Mouse (Mus musculus) heart, postnatal 14 days (tissue): Measurements from ENCODE around the gene Wdr61. TPM values are rescaled to one million over a fixed set of nuclear protein-coding genes. Genes with fewer than 3 reads are reported as not detected.
A peak's percentile ranks its signal among the peaks of the same experiment; 100 is the strongest.

ENCODE experiments used
- DNase-seq, 2 experiments: peaks; one replicate each; pipeline ENCODE4 v3.0.0; 2021 to 2022
- intact Hi-C: fragments of 180-260 bp; cut with DNase I; formaldehyde crosslinking; loops from one replicate; pipeline ENCODE4 v1.15.1; 2025
- microRNA-seq, 2 experiments: library from miRNA; unstranded; fragments of <30 nt; microRNA quantifications; one replicate each; pipeline ENCODE4 v1.2.0; 2021 to 2022
- total RNA-seq, 2 experiments: library from RNA; stranded (reverse); gene quantifications; 2 replicates each; pipeline ENCODE4 v1.2.3; 2021

Wdr61 gene
- total RNA-seq, 2 experiments from 2014 or later = 32.7 to 34.7 TPM

DNA sequence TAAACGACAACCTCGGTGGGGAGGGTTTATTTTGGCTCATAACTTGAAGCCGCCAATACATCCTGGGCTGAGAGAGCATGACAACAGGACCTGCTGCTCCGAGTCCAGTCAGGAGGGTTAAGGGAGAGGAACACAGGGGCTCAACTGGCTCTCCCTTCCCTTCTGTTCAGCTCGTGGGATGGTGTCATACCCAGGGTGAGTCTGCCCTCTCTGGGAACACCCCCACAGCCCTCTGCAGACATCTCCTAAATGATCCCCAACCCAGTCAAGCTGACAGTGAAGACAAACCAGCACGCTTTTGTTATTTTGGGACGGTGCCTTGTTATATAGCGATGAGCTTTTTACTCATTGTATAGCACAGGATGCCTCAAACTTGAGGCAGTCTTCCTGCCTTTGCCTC is 44.9 kb downstream of the Wdr61 start:
- intact Hi-C loops = no loop called here
- DNase-seq = no peak

DNA sequence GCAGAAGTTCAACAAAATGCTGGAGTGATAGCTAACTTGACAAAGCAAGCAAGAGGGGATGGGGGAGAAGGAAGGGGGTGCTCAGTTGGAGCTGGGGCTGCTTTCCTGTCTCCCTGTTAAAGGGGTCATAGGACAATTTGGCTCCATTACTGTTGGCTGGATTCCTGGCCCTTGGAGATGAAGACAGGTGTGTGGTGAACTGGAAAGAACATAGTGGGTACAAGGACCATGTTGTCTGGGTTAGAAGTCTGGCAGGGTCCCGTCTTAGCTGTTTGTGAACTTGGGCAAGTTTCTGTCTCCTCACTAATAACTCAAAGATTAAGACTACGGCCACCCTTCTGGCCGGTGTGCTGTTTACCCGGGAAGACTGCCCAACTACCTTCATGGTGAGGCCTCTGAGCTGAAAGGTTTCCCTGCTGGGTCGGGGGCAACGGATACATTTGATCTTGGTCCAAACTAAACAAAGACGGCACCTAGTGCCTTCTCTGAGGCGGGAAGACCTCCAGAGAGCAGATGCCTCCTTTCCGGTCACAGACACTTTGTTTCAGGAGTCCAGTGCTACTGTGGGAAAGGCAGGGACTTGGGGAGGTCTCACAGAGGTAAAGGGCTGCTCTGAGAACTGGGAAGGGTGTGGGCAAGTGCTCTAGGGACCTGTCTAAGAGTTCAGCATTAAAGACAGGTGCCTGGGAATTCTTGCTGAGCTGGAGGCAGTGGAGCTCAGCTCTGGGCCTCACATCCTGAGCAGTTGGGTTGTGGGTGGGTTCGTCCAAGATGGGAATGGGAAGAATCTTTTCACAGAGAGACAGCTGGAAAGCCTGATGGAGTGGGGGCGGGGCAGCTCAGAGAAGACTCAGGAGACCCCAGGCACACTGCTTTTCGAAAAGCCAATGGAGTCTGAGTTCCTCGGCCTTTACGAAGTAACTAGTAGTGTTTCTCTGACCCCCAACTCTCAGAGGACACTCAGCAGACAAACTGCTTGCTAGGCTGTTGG is 46.8 kb downstream of the Wdr61 start:
- intact Hi-C loops = no loop called here
- DNase-seq = no peak

- no peak for DNase-seq
- intact Hi-C loops = no loop called here
Measured at GRCm38 (mm10) chr9:54683814-54684605, 50.3 kb downstream of the Wdr61 start.

GRCm38 (mm10) chr9:54682846-54683245 is 51.5 kb downstream of the Wdr61 start:
- intact Hi-C loops = no loop called here
- DNase-seq = no peak

DNA sequence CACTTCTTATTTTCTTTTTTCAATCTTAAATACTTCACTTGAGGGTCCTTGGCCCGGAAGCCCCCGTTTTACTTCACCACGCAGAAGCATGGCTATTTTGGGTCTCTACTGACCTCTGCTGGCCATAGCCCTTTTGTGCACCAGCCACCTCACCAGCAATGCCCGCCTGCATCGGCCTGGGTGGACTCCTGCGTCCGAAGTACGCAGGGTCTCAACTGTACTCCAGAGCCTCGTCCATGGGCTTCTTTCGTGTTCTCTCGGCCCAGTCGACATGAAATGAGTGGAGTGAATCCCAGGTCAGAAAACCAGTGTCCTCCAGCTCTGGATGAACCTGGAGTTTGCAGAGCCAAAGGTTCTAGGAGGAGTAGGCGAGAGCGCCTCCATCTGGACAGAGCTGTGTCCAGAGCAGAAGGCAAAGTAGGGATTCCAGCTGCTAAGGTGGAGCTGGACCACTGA is 57.8 kb downstream of the Wdr61 start:
- intact Hi-C loops = loop anchor here (1.0 to 10.0 kb wide), 3 partner anchors 62 to 232 kb away; partner anchors contain the start of gene Cib2
- peak; percentile 69 to 80 for DNase-seq

- DNase-seq = no peak
- intact Hi-C loops = loop anchor here (10.0 kb wide), 1 partner anchor 229 kb away; no protein-coding TSS in a partner anchor
Measured at GRCm38 (mm10) chr9:54673887-54674286, 60.4 kb downstream of the Wdr61 start.

GRCm38 (mm10) chr9:54671962-54672361 is 62.4 kb downstream of the Wdr61 start:
- intact Hi-C loops = loop anchor here (10.0 kb wide), 1 partner anchor 227 kb away; no protein-coding TSS in a partner anchor
- no peak for DNase-seq

GRCm38 (mm10) chr9:54668455-54668854 is 65.9 kb downstream of the Wdr61 start:
- intact Hi-C loops = no loop called here

GRCm38 (mm10) chr9:54666116-54666515 is 68.2 kb downstream of the Wdr61 start:
- no peak for DNase-seq

More at GRCm38 (mm10) chr9:54668455-54668854, 65.9 kb downstream of the Wdr61 start:
- DNase-seq = no peak

More at GRCm38 (mm10) chr9:54666116-54666515, 68.2 kb downstream of the Wdr61 start:
- intact Hi-C loops = no loop called here

Small RNA genes lying within 50 kb of the gene (microRNA-seq; reads per million reads assigned to microRNA genes)
- gene Mir5710 = 0.81 to 0.85 reads per million in 2 experiments

Other genes starting within 250 kb of the Wdr61 start
- gene Dmxl2, start 232.9 kb downstream of the Wdr61 start, total RNA-seq = 10 to 100 TPM; 18.3 to 20.2 TPM
- gene Sh2d7, start 195.5 kb downstream of the Wdr61 start, total RNA-seq = not detected
- gene Cib2, start 174.3 kb downstream of the Wdr61 start, total RNA-seq = 1 to 10 TPM in 1 of 2 experiments, under 1 TPM in 1; 0.71 to 3.4 TPM
- gene Idh3a, start 148.2 kb downstream of the Wdr61 start, total RNA-seq = 100 to 1,000 TPM; 581 to 585 TPM
- under 1 TPM; 0.14 to 0.27 TPM for gene Acsbg1, start 72.6 kb downstream of the Wdr61 start, total RNA-seq
- 10 to 100 TPM; 48.2 to 51.7 TPM for gene Dnaja4, start 35.6 kb downstream of the Wdr61 start, total RNA-seq
- not detected for gene Crabp1, start 30.2 kb upstream of the Wdr61 start, total RNA-seq
- 10 to 100 TPM; 40.1 to 40.9 TPM for gene Ireb2, start 129.3 kb upstream of the Wdr61 start, total RNA-seq
- gene Hykk, start 182.8 kb upstream of the Wdr61 start, total RNA-seq = 1 to 10 TPM; 1.2 to 1.7 TPM
- gene Psma4, start 216.3 kb upstream of the Wdr61 start, total RNA-seq = 100 to 1,000 TPM; 127 to 132 TPM
- gene AY074887, start 216.5 kb upstream of the Wdr61 start, total RNA-seq = not detected
- gene Chrna5, start 246.4 kb upstream of the Wdr61 start, total RNA-seq = not detected